Mouse (Mus musculus): ENCODE data around the gene 2310011J03Rik. TPM values are rescaled to one million over a fixed set of nuclear protein-coding genes. Genes with fewer than 3 reads are reported as not detected.

2310011J03Rik gene
- total RNA-seq, 2 experiments from 2014 or later, result 3.7 to 6.1 TPM

DNA sequence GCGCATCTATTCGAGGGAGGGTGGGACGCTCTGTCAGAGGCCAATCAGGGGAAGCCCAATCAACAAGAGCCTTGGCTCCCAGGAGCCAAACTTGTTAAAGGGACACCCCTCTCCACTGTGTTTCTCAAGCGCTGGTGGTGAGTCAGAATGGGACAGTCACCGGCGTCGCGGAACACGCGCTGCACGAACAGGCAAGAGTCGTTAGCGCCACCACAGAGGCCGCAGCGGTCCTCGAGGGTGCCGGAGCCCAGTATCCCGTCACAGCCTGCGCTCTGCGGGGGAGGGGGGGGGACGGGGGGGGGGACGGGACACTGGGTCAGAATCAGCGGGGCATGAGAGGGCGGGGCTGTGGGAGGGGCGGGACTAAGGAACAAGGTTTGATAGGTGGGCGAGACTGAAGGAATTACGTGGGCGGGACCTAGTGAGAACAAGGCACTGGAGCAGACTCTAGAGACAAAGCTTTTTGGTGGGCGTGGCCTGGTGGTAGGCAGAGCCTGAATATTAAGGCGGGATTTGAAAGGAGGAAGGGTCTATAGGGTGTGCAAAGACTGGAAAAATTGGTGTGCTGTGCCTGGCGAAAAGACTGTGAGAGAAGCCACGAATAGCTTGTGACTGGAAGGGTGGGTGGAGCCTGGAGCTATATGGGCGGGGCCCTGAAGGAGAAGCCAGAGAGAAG, 22.6 kb upstream of the 2310011J03Rik start:
- ATAC-seq (replicated peaks; ENCODE audit: low FRiP score, poor library complexity, severe bottlenecking), result peak; percentile 28; the same call in 1 of the 2 replicates

DNA sequence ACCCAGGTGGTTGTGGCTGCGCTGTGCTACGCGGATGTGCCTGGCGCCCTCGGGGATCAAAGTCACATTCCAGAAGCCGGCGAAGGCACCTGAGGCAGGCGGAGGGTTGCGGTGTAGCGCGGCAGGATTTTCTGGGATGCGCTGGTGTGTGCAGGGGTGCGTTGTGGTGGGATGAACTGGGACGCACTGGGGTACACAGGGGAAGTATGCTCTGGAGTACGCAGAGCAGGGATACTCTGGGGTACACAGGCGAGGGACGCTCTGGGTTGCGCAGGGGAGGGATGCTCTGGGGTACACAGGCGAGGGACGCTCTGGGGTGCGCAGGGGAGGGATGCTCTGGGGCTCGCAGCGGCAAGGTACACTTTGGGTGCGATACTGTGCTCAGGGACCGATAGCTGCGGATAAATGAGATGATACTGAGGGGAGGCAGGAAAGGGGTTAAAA, 22.0 kb upstream of the 2310011J03Rik start:
- ATAC-seq (replicated peaks; ENCODE audit: low FRiP score, poor library complexity, severe bottlenecking), result no peak

DNA sequence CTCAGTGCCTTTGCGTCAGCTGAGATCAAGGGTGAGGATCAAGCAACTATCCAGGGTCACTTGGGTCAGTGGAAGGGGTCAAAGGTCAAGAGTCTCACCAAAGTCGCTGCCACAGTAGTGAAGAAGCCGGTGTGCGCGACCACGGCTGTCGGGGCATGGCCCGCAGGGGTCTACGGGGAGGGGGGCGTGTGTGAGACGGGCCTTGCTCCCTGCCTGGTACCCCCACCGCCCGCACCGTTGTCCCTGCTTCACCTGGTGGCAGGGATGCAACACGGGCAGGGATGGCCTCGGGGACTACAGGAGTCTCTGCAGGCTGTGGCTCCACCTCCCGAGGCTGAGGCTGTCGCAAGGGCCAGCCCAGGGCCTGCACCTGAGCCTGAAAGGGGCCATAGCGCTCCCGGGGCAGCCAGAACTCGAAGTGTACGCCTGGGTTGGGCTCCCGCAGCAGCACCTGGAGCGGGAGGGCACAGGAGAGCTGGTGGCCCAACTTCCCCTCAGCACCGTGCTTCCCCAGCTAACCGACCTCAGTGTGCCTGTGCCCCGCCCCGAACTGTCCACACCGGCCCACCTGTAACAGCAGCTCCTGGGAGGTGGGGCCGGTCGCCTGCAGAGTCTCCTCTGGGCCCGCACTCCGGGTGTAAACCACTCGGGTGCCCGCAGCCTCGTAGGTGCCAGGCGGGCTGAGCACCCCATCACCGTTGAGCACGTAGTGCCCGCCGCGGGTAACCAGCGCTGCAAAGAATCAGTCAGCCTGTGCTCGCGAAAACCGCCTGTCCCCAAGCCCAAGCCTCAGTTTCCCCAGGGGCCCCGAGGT, 21.4 kb upstream of the 2310011J03Rik start:
- ATAC-seq (replicated peaks; ENCODE audit: low FRiP score, poor library complexity, severe bottlenecking), result no peak

DNA sequence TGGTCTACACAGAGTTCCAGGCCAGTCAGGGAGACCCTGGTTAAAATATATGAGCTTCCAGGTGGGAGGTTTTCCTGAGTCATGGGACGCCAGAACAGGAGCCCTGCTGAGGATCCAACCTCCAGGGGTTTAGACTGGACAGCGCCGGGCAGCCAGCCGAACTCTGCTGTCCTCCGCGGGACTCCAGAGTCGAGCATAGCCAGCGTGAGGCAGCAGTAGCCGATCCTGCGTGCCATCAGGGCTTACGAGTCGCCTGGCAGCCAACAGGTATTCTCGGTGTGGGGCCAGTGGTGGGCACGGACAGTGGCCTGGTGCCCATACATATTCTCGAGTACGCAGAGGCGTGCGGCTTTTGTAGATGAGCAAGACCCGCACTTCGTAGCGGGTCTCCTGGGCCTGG, 20.7 kb upstream of the 2310011J03Rik start:
- ATAC-seq (replicated peaks; ENCODE audit: low FRiP score, poor library complexity, severe bottlenecking), result no peak

DNA sequence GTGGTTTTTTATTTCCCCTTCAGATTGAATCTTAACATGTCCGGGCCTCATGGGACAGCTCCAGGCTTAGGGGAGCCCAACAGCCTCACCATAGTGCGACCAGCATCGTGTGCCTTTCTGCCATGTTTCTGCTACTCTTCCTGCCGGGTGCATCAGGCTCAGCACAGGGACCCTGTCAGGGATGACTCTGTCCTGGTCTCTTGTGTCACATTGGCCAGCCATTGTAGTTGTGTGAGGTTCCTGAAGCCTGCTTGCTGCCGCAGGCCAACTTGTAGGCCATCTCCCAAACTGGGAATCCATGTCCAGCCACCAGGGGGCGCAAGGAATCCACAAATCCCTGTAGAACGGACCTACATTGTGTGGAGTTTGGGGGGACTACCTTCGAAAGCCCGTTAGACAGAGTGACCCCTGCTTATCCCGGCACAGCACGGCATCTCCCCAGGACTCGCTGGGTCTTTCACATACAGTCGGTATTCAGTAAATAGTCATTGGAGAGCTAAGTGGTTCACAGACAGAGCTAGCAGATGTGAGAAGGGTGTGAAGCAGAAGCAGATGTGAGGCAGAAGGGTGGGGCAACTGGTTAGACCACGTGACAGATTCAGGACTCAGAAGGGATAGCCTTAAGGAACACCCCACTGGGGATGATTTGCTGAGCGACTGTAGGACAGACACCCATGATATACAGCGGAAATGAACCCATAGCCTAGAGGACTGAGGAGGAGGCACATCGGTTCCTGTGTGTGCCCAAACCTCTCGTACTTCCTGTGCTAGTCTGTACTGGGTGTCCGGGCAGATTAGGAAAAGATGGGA, 19.8 kb upstream of the 2310011J03Rik start:
- peak; percentile 58 for ATAC-seq (replicated peaks; ENCODE audit: low FRiP score, poor library complexity, severe bottlenecking)

DNA sequence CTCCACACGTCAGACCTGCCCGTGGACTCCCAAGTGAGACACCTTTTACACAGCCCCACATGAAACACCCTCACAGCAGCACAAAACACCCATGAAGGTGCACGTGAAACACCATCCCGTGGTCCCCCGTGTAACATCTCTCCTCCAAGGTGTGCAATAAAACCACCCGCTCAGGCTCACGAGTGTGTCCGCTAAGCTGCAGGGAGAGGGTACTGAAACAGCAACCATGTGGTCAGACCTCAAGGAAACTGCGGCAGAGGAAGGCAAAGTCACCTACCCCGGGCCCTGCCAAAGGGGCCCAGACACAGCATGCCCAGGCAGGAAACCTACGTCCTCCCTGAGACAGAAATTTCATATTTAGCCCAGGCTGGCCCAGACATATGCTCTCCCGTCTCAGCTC, 15.9 kb upstream of the 2310011J03Rik start:
- ATAC-seq (replicated peaks; ENCODE audit: low FRiP score, poor library complexity, severe bottlenecking), result no peak

DNA sequence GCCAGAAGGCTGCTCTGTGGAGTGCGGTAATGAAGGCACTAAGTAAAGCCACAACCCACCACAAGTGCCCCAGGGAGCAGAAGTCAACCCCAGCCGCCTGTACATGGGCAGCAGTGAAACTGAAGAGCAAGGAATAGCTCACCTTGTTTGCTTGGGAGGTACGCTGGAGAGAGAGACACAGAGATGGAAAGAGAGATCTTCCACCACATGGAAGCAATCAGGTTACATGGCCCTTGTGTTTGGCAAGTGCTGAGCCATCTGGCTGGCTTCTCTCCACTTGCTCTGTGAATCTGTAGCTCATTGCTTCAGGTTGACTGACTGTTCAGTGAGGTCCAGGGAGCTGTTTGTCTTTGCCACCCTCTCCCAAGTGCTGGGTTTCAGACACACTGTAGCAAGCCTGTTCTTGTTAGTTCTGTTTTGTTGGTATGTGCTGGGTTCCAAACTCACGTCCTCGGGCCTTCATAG, 12.2 kb upstream of the 2310011J03Rik start:
- no peak for ATAC-seq (replicated peaks; ENCODE audit: low FRiP score, poor library complexity, severe bottlenecking)

DNA sequence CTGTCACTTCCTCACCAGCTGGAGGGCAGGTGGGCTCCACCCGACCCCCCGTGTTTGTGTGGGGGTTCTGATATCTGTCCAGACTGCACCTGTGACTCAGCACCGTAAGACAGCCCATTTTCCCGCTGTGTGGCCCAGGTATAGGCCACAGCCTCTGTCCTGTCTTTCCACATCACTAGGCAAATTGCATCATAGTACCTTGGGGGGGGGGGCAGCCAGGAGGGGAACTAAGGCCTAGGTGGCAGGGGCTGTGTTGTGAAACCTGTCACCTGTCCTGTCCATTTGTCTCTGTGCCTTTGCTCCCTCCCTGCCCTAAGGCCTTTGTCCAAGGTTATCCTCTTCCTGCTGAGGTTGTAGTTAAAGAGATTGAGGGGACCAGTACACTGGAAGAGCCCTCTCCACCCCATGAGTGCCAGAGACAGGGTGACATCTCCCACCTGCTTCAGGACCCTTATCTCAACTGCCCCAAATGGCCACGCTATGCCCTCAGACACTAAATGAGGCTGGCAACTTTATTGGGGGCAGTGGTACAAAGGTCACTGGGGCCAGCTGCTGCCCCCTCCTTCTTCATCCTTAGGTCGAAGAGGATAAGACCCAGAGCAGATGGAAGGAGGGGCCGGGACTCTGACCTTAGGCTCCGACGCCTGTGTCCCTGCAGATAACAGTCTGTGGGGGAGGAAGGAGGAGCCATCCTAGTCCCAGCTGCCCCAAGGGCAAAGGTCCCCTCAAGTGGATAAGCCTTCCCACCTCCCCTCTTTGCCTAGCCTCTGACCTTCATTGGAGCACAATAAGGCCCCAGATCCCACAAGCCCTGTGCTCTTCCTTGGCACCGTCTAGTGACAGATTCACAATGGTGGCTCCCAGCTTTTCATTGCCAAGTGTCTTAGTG, 11.5 kb upstream of the 2310011J03Rik start:
- peak; percentile 78 for ATAC-seq (replicated peaks; ENCODE audit: low FRiP score, poor library complexity, severe bottlenecking)

DNA sequence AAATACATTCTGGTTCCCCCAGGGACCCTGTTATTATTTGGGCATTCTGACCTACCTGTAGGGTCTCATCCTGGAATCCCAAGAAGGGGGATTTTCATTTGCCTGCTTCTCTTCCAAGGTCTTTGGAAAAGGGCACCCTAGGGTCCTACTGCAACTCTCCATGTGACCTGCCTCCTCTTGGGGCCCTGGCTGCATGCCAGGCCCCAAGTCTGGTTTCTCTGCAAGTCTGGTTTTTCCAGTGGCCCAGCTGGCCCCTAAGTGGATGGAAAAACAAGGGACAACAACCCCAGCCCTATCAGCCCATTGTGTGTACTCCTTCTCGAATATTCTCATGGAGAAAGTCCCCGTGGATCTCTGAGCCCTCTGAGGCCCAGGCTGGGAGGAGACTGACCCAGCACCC, 10.6 kb upstream of the 2310011J03Rik start:
- no peak for ATAC-seq (replicated peaks; ENCODE audit: low FRiP score, poor library complexity, severe bottlenecking)

DNA sequence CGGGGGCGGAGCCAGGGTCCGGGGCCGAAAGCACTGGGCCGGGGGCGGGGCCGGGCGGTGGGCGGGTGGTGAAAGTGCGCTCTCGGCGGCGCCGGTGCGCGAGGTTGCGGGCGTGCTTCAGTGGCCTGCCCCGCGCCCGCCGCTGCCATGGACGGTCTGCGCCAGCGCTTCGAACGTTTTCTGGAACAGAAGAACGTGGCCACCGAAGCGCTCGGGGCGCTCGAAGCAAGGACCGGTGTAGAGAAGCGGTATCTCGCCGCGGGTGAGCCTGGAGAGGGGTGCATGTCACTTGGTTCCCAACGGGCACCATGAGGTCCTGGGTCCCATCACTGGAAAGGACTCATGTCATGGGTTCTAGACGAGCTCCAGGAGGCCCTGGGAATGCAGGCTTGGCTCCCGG, 9.7 kb upstream of the 2310011J03Rik start:
- ATAC-seq (replicated peaks; ENCODE audit: low FRiP score, poor library complexity, severe bottlenecking), result 0 out of 2 replicates have a peak, but pooled peaks have one; percentile 0

DNA sequence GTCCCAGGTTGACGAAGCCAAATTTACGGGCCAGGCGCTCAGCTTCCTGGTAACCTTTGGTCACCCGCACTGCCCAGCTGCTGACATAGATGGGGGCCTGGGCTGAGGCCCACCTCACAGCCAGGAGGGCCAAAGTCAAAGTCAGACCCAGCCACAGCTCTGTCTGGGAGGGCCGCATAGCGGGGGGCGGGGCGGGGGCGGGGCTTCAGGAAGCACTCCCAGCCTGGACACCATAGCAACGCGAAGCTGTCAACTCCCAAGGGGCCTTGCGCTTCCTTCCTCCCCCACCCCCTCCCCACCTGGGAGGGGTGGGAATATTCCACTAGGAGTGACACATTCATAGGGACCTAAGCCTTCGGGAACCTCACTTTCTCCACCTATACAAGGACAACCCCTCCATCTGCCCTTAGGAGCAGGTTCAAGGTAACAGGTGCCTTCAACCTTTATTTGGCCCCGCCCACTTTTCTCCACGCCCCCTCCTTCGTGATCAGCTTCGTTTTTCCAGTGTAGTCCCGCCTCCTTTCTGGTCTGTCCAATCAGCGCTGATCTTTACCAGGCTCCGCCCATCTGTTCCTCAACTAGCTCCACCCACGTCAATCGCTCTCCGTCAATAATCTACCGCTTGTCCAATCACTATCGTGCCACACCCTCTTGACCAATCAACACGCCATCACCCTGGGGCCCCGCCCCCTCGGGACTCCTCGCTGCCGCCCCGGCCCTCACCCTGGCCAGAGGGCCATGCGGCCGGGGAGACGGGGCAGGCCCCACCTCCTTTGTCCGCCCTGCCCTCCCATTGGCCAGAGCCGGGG, 9.1 kb upstream of the 2310011J03Rik start, which contains the start of the genes Pcsk4 and Reep6:
Gene Pcsk4 (minus strand): TSS at position 226 of the 809 bp plus-strand sequence.
Gene Reep6 (plus strand): TSS at position 681 of the 809 bp plus-strand sequence.
- peak; percentile 74 for ATAC-seq (replicated peaks; ENCODE audit: low FRiP score, poor library complexity, severe bottlenecking)

DNA sequence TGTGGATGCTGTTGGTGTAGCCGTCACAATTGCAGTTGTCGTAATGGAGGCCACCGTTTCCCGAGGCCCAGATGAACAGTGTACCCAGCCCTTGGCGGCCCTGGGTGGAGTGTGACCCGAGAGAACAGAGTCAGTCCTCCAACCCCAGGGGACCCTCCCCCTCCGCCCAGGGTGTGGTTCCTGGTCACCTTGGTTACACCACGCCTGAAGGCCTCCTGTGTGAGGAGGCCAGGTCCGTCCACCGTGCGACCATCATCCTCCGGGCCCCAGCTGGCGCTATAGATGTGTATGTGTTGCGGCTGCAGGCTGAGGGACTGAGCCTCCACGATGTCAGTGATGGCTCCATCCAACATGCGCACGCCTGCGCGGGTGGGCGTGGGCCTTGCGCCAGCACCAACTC, 4.7 kb upstream of the 2310011J03Rik start:
- no peak for ATAC-seq (replicated peaks; ENCODE audit: low FRiP score, poor library complexity, severe bottlenecking)

DNA sequence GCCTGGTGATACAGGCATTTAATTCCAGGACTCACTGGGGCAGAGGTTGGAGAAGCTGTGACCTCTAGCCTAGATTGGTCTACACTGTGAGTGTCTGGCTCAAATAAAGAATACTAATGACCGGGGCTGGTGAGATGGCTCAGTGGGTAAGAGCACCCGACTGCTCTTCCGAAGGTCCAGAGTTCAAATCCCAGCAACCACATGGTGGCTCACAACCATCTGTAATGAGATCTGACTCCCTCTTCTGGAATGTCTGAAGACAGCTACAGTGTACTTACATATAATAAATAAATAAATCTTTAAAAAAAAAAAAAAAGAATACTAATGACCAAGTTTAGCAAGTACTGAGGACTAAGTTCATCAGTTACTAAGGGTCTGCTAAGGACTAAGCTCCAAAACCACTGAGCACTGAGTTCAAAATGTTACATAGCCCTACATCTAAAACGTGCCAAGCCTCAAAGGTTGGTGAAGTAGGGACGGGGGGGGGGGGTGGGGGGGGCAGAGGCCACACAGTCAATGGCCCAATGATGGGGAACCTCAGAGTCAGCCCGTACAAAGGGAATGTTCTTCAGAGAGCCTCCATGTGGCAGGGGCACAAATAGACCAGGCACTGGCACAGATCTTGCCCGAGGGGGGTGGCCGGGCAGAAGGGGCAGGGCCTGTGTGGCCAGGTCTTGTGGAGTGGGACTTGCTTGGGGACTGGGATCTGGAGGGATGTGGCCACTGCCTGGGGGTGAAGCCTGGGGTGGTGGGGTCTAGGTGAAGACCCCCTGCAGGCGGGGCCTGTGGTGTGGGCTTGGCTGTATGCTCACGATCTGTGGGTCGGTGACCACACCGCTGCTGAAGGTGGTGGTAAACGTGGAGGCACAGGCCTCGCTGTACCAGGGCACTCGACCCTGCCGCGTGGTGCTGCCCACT, 4.0 kb upstream of the 2310011J03Rik start:
- ATAC-seq (replicated peaks; ENCODE audit: low FRiP score, poor library complexity, severe bottlenecking), result no peak

DNA sequence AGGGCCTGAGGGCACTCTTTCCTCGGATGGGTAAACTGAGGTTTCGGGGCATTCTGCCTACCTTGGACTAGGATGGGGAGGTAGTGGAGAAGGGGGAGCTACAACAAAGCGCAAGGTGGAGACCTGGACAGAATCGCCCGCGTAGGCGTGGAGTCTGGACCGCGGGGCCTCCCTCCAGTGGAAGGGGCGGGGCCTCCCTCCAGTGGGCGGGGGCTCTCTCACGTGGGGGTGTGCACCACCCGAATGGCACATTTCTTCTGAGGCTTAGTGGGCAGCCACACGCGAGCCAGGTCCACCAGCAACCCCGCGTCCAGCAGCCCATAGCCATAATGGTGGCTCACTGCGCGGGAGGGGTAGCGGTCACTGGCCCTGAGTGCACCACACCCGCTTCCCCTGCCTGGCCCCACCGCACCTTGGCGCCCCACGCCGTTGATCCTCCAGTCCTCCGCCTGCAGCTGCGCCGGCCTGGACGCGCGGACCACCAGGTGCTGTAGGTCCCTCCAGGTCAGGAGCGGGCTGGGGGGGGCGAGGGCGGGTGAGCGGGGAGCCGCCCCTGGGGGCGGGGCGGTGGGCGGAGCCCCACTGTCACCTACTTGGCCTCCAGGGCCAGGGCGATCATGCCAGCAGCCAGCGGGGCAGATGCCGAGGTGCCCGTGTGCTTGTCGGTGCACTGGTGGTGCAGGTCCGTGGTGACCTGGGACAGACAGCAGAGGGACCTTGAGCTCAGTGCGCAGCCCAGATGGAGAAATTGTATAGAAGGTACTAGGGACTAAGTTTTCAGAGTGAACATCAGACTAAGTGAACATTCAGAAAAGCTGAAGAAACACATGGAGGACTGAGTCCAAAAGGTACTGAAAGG, 3.2 kb upstream of the 2310011J03Rik start:
- peak; percentile 60 for ATAC-seq (replicated peaks; ENCODE audit: low FRiP score, poor library complexity, severe bottlenecking)

DNA sequence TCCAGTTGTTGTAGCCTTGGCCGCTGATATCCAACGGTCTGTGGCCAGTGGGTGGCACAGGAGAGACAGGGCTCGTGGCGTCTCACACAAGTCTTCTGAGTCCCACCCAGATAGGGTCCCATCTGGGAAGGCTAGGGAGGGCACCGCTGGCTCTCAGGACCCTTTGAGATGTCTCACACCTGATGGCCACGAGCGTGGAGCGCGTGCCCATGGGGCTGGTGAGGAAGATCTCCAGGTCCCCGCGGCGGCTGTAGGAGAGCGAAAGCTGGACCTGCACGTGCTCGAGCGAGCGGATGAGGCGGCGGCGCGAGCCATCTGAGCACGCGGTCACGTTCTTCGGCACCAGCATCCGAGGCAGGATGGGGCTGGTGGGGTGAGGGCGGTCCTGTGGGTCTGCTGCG, 2.5 kb upstream of the 2310011J03Rik start:
- no peak for ATAC-seq (replicated peaks; ENCODE audit: low FRiP score, poor library complexity, severe bottlenecking)

Measured in erythroblast, adult 5-6 weeks (primary cell).